Mouse (Mus musculus) spleen, adult 2 months (tissue): ENCODE measurements around the gene Brd3. TPM values are rescaled to one million over a fixed set of nuclear protein-coding genes. Genes with fewer than 3 reads are reported as not detected.

Source experiments
- DNase-seq, 2 experiments: peaks; one replicate each; pipeline versions ENCODE4 v3.0.0 to v3.0.0-alpha.2; 2012 to 2021; ENCODE audit warnings: low spot score in 2 of 2, low read depth in 1 of 2
- H3K27ac ChIP-seq: fragments of 200-500 bp; 2 replicates; pipeline ENCODE4 v1.5.1; 2012; ENCODE audit warnings: low read length, inconsistent platforms; ENCODE audit not compliant: insufficient read depth
- H3K27me3 ChIP-seq: fragments of 200-500 bp; 2 replicates; pipeline ENCODE4 v1.6.1; 2012; ENCODE audit warnings: mild to moderate bottlenecking, moderate library complexity, low read length, inconsistent platforms; ENCODE audit not compliant: control insufficient read depth, insufficient read depth
- H3K36me3 ChIP-seq: fragments of 200-500 bp; 2 replicates; pipeline ENCODE4 v1.6.1; 2012; ENCODE audit warnings: mild to moderate bottlenecking, low read length, inconsistent platforms; ENCODE audit not compliant: control insufficient read depth, insufficient read depth
- H3K4me1 ChIP-seq: fragments of 200-500 bp; 2 replicates; pipeline ENCODE4 v1.6.1; 2011; ENCODE audit warnings: inconsistent platforms; ENCODE audit not compliant: control insufficient read depth, insufficient read depth, insufficient read length
- H3K4me3 ChIP-seq: fragments of 200-500 bp; 2 replicates; pipeline ENCODE4 v1.5.1; 2011; ENCODE audit warnings: mild to moderate bottlenecking, inconsistent platforms; ENCODE audit not compliant: insufficient read depth, insufficient read length; ENCODE audit errors: extremely low read depth
- CTCF ChIP-seq: fragments of 200-500 bp; IDR thresholded peaks from 2 replicates; pipeline ENCODE4 v1.5.1; 2011; ENCODE audit warnings: mild to moderate bottlenecking, inconsistent platforms; ENCODE audit not compliant: insufficient read depth, insufficient read length, insufficient replicate concordance; ENCODE audit errors: extremely low read depth
- POLR2A ChIP-seq: fragments of 200-500 bp; IDR thresholded peaks from 2 replicates; pipeline ENCODE4 v1.6.1; 2011; ENCODE audit warnings: low read depth, low read length, inconsistent platforms
- WGBS: fragments of 180-500 bp; shearing (Covaris S2); methylation state at CpG from one replicate; pipeline ENCODE4 v1.1.7; 2018; 5-methylcytosine and 5-hydroxymethylcytosine counted together
- polyA plus RNA-seq: library from polyadenylated mRNA; depleted of rRNA; stranded (reverse); fragments of >200 nt; gene quantifications from 2 replicates; pipeline ENCODE4 v1.2.3, GENCODE M21; 2012

Brd3 gene
- polyA plus RNA-seq, 1 experiment = 18.2 TPM

- 91% methylated on average over 7 of the region's 7 CpGs for WGBS
- H3K27ac ChIP-seq = no peak overlapping the region
- peaks cover 59% of the 10 kb centered on the region for H3K36me3 ChIP-seq
- H3K4me3 ChIP-seq = no peak overlapping the region
- no peaks in the 10 kb centered on the region for H3K4me1 ChIP-seq
- DNase-seq = no peak
- H3K27me3 ChIP-seq = no peaks in the 10 kb centered on the region
- no peak for TF ChIP-seq CTCF
- TF ChIP-seq POLR2A = no peak
Measured at GRCm38 (mm10) chr2:27459735-27460134, 47.7 kb downstream of the Brd3 start.

GRCm38 (mm10) chr2:27450226-27450625 is 57.2 kb downstream of the Brd3 start:
- DNase-seq = no peak
- WGBS = 88% methylated on average over 14 of the region's 14 CpGs
- Histone ChIP-seq H3K4me1 (no peaks in the 10 kb centered on the region), H3K27me3 (no peaks in the 10 kb centered on the region), H3K36me3 (peaks cover 65% of the 10 kb centered on the region), H3K27ac (no peak overlapping the region), H3K4me3 (no peak overlapping the region)
- TF ChIP-seq POLR2A = no peak
- TF ChIP-seq CTCF = no peak

- Histone ChIP-seq H3K27me3 (no peaks in the 10 kb centered on the region), H3K27ac (no peak overlapping the region), H3K4me1 (no peaks in the 10 kb centered on the region), H3K4me3 (no peak overlapping the region), H3K36me3 (peaks cover 43% of the 10 kb centered on the region)
- DNase-seq = no peak
- 92% methylated on average over 5 of the region's 5 CpGs for WGBS
- no peak for TF ChIP-seq CTCF
Measured at GRCm38 (mm10) chr2:27447782-27448181, 59.7 kb downstream of the Brd3 start.

- Histone ChIP-seq H3K36me3 (peaks cover 38% of the 10 kb centered on the region), H3K27me3 (no peaks in the 10 kb centered on the region), H3K4me3 (no peak overlapping the region), H3K27ac (no peak overlapping the region), H3K4me1 (peaks cover 4% of the 10 kb centered on the region)
- WGBS = 94% methylated on average over 8 of the region's 8 CpGs
- TF ChIP-seq POLR2A = no peak
- no peak for TF ChIP-seq CTCF
- no peak for DNase-seq
Measured at GRCm38 (mm10) chr2:27446812-27447211, 60.6 kb downstream of the Brd3 start.

- H3K27me3 ChIP-seq = no peaks in the 10 kb centered on the region
- H3K27ac ChIP-seq = no peak overlapping the region
- H3K36me3 ChIP-seq = peaks cover 30% of the 10 kb centered on the region
- H3K4me3 ChIP-seq = no peak overlapping the region
- H3K4me1 ChIP-seq = peaks cover 7% of the 10 kb centered on the region
- 91% methylated on average over 3 of the region's 3 CpGs for WGBS
- no peak for TF ChIP-seq CTCF
- no peak for TF ChIP-seq POLR2A
- no peak for DNase-seq
Measured at GRCm38 (mm10) chr2:27445910-27446309, 61.6 kb downstream of the Brd3 start.

GRCm38 (mm10) chr2:27443450-27443708 is 64.1 kb downstream of the Brd3 start:
- no peak for DNase-seq
- Histone ChIP-seq H3K4me3 (no peak overlapping the region), H3K27ac (no peak overlapping the region), H3K4me1 (peaks cover 11% of the 10 kb centered on the region), H3K36me3 (peaks cover 10% of the 10 kb centered on the region), H3K27me3 (no peaks in the 10 kb centered on the region)
- TF ChIP-seq POLR2A (no peak), CTCF (no peak)
- WGBS = 85% methylated on average over 5 of the region's 5 CpGs

- Histone ChIP-seq H3K27ac (no peak overlapping the region), H3K36me3 (peaks cover 6% of the 10 kb centered on the region), H3K4me1 (peaks cover 13% of the 10 kb centered on the region), H3K27me3 (no peaks in the 10 kb centered on the region), H3K4me3 (peak overlapping the region; percentile 56; the same call in 1 of the 2 replicates)
- no peak for TF ChIP-seq POLR2A
- TF ChIP-seq CTCF = no peak
- no peak for DNase-seq
- 53% methylated on average over 20 of the region's 20 CpGs for WGBS
Measured at GRCm38 (mm10) chr2:27442708-27443449, 64.6 kb downstream of the Brd3 start.
